Mouse (Mus musculus) gastrocnemius, postnatal 25 days (tissue): ENCODE results near the gene Hivep2. TPM values are rescaled to one million over a fixed set of nuclear protein-coding genes. Genes with fewer than 3 reads are reported as not detected.

Source experiments
- DNase-seq: peaks from one replicate; pipeline ENCODE4 v3.0.0; 2022
- total RNA-seq, 2 experiments: library from RNA; stranded (reverse); gene quantifications; 1 replicate in 1 of 2; 2 replicates in 1 of 2; pipeline ENCODE4 v1.2.3; 2021

Gene Hivep2
- total RNA-seq, 2 experiments from 2014 or later: 32.0 to 41.5 TPM

DNA sequence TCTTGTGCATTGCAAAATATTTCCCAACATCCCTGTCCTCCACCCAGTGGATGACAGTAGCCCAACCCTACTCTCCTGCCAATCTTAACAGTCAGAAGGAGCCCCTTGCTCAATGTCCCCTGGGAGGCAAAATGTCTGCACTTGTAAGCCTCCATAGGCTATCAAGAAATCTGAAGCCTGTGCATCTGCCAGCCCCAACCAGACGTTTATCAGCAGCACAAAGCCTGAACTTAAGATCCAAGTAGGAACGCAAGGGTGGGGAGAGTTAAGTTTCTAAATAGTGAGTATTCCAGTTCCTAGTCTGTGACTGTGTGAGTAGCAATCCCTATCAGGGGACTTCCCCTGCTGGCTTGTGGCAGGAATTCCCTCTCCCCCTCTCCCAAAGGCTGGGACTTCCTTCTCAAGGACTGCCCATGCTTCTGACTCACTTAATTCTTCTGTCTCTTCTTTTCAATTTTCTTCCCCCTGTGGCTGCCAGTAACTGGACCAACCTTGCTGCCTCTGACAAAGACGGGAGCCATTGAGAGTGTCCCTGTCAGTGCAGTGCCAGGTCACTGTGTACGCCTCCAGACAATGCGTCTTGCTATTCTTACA lies 82.5 kb downstream of the Hivep2 start:
- peak; percentile 46 for DNase-seq

DNA sequence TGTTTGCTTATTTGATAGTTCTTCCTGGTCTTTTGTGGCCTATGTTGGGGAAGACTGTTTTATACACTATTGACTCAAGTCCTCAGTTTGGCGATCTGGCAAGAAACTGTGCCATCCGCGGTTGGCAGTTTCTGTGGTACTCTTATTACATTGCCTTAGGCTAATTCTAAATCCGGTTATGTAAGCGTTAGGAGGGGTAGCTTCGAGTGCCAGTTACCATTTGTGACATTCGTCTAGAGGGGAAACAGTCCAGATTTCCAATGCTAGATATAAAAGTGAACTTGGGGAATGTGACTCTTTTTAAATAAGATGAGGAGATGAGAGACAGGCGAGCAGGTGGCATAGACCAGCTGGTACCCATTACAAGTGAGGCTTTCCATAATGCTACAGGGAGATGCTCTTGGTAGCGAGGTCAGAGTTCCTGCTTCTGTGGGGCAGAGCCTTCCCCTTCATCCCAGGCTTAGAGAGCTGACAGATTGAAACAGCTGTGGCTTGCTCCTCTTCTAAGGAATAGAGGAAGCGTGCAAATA lies 83.1 kb downstream of the Hivep2 start:
- no peak for DNase-seq

DNA sequence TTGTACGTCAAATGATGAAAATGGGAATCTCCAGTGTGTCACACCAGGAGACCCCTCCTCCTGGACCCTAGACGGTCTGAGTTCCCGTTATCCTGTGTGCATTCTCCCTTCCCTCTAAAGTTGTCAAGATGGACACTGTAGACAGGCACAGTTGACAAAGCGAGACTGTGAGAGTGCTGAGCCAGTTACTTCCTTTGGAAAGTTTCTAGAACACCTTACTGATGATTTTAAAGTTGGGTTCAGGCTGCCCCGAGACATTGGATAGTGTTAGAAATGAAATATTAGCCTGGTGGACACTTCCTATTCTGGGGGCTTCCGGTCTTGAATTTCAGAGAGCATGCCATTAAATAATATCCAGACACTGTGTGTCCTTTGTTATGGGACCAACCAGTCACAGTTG lies 83.8 kb downstream of the Hivep2 start:
- no peak for DNase-seq

DNA sequence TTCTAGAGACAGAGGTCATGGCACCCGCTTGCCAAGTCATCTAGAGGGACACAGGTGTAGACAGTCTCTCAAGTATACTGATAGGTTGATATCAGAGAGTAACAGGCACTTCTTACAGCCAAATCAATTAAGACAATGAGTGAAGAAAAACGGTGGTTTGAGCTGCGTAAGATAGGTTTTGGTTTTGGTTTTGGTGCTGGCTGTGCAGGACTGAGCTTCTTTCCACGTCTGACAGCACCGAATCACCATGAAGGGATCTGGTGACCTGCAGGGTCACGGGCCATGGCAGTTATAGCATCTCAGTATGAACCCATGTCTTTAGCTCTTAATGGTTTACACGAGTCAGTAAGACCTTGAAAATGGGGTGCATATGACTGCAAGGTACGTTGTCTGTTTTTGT lies 84.7 kb downstream of the Hivep2 start:
- no peak for DNase-seq

DNA sequence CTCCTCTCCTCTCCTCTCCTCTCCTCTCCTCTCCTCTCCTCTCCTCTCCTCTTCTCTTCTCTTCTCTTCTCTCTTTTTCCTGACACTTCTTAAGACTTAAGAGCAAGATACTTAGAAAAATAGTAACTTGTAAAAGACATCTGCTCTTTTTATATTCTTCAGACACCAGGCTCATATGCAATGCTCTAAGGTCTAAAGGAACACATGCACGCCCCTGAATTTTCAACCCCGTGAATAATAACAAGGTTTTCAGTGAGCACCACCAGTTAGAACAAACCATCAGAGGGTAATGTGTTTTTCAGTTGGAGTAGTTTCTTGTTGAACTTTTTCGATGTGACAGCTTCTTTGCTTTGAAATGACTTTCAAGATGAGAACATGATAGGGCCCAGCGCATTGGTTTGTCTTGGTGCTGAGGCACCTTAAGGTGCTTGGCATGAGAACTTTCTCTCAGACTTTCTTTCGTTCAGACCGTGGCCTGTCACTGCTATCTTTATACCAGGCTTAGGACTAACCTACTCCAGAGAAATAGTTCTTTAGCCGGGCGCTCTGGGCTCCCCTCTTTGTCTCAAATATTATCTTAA lies 86.3 kb downstream of the Hivep2 start:
- DNase-seq: no peak

DNA sequence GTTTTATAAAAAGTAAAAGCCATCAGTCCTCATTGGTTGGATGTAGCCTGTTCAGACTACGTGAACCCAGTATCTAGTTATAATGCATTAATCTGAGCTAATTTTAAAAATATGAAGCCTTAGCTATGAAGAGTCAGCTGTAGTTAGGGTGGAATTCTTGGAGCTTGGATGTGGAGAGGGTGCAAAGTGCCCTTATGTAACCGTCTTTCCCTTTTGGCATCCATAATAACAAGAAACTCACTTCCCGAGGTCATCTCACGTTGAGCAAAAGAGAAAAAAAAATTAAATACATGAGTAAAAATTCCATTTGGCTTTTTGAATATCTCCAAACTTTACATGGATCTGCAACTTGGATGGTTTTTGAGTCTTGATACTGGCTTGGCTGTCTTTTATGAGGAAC lies 89.0 kb downstream of the Hivep2 start:
- DNase-seq: no peak

DNA sequence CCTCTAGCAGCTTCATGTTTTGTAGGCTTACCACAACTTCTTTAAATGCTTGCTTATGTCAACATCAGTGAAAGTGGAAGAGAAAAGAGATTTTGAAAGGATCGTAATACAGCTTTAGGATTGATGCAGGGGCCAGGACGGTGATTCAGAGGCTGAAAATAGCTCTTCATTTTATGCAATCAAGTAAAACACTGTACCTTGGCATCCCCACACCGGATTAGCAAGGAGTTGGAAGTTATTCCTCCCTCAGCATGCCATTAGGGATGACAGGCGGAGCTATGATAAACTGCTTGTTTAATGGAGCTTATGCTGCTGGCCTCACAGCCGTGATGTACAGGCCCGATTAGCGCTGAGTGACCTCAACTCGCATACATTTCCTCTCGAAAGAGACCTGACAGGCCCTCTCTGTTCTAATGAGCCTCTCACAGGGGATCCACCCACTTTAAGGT lies 89.7 kb downstream of the Hivep2 start:
- DNase-seq: peak; percentile 55

DNA sequence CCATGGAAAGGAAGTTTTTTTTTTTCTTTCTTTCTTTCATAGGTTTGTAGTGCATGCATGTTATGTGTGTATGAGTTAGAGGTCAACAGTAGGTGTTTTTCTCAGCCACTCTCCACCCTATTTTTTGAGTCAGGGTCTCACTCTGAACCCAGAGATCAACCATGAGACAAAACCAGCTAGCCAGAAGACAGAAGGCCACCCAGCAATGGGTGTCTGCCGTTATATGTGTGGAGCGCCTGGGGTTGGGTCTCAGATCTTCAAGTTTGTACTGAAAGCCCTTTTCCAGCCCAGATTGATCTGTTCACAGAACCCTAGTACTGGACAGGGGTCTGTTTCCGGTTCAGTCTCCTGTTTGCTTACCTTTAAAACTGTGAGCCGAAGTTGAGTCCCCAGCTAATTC lies 90.2 kb downstream of the Hivep2 start:
- DNase-seq: no peak

DNA sequence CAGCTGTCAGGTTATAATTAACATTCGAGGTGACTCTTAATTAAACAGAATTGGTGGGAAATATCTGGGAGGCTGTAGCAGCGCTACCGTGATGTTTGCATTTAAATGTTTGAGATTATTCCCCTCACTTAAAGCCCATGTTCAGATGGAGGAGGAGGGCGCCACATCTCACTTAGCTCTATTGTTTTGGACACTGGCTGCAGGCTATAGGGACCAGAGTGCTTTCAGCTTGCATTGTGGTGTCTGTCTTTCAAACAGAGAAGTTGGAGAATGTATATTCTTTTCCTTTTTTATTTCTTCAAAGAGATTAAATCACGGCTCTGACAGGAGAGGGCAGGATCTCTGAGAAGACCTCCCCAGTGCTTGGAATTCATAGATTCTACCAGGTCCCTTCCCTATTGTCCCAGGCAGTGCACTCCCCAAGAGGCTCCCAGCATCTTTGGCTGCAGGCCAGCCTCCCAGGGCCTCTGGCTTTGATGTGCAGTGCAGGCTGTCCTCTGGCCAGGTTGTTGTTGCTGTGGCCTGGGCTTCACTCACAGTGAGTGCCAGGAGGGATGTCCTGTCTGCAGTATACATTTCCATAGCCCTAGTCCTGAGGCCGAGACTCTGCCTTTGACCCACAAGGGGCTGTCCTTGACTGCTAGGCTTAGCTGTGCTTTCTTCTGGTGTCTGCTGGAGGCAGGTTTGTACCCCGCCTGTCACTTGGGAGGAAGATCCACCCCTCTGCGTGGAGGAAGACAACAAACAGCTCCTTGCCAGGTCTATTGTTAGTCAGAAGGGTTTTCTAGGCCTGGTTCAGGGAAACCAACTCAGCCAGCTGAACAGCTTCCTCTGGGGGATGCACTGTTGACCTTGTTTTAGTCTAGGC lies 90.9 kb downstream of the Hivep2 start:
- peak; percentile 85 for DNase-seq

DNA sequence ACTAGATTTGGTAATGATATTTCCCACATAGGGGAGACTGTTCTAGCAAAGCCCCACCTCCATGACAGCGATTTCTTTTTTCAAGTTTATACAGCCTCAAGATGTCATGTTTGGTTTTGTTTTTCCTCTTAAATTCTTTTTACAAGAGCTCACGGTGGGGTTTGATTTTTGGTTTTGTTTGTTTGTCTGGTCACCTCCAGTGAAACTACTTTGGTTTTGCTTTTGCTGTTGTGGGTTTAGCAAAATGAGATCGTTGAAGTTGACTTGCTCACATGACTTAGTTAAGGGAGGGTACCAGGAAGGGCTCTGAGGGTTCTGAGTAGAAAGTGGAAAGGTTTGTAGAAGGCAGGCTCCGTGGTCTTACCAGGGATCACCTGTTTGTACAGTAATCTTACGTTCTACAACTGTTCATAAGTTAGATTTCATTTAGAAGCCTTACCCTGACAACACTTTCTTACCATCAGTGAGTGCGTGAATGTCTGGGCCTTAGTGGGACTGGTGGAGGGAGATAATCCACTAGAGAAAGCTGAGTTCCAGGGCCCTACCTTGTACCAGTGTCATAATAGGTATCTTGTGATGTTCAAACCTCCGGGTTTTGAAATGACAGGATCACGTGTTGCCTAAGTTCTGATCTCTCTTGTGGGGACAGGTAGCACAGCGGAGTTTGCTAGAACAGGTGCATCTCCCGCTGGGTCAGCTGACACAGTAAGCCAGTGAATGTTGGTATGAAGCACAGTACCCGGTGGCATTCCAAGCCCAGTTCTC lies 92.1 kb downstream of the Hivep2 start:
- no peak for DNase-seq

DNA sequence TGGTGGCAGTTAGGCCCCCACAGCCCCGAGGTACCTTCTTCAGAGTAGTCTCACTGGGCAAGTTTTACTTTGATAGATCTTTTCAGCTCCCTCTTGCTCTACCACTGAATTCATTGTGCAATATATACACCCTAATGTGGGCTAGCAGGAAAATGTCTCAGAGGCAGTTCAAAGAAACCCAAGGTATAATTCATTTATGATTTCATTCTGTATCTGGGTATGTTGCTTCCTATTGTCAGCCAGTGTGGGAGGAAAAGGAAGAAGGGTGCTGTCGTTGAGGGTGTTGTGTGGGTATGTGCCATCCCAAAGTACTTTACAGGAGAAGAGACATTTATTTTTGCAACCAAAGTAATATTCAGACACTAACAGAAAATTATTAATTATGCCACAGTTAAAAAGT lies 92.9 kb downstream of the Hivep2 start:
- no peak for DNase-seq

DNA sequence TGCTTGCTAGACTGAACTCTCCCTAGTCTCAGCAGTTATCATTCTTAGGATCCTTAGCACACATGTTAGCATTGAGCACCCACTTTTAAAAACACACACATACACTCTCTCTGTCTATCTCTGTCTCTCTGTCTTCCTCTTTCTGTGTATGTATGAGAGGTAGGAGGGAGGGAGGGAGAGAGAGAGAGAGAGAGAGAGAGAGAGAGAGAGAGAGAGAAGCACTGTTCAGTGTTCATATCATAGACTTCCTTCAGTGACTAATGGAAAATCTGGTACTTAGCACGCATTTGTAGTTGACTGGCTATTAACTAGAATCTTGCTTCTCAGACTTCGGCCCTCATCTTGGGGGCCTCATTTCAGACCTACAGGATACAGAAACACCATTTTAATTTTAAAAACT lies 93.7 kb downstream of the Hivep2 start:
- DNase-seq: no peak

DNA sequence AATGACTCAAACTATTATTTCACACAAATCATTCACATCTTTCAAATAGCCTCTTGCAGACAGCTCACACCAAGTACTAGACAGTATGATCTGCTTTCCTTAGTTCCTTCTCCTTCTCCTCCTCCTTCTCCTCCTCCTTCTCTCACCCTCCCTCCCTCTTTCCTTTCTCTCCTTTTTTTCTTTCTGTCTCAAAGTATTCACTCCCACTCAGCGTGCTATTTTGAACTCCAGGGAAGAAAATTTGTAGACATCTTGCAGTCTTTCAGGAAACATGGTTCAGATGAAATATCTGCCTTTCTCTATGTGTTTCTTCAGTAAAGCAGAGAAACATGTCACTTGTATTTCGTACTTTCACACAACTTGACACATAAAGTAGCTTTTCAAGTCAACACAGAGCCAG lies 94.4 kb downstream of the Hivep2 start:
- no peak for DNase-seq

DNA sequence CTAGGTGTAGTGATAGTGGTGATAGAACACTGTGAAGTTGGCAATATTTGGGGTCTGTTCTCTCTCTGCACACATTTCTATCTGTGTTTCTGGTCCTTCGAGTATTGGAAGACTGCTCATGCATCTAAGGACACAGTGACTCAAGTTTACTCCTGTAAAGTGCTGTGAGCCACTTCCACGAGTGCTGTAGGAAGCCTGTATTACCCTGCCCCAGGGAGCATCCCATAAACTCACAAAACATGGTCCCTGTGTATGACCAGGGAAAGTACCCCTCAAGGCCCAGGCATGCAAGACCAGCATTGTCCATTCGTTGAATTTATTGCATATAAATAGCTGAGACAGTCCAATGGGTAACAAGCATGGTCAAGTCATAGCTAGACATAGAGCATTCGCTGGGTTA lies 97.4 kb downstream of the Hivep2 start:
- no peak for DNase-seq

DNA sequence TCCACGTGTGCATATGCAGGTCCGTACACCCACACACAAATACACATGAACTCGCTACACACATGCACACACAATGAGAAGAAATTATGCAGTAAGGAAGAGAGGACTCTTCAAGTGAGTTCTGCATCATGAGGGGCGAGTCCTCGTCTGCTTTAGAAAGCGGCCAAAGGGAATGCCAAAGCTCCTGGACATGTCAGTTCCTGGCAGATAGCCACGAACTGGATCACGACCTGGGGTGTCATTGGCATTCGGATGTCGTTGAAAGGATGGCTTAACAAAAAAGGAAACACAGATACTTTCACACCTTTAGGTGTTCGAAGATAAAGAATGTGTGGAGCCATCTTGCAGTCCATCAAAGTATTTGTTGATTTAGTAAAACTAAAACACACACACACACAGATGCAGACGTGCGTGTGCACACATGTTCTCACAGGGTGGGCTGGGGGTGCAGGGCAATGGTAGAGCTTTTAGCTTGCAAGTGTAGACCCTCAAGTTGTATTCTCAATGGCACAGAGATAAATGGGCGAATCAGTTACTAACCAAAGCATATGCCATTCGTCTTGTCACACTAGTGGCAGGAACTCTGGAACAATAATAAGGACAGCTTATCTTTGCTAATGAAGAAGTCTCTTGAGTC lies 99.0 kb downstream of the Hivep2 start:
- no peak for DNase-seq

DNA sequence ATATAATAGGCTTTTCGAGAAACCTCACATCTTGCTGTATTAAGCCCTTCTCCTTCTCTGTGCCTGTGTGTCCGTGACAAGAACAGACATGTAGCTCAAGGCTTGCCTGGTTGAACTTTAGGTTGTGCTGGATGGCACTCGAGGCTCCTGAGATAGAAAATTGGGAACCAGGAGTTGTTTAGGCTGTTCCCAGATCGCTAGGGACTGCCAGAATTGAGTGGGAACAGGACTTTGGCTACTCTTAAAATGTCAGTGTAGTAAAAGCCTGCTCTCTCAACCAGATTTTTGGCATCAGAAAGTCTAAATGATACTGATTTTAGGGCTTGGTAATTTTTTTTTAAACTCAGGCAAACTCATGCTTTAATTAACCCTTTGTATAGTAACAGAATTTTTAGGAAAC lies 101.9 kb downstream of the Hivep2 start:
- DNase-seq: no peak

DNA sequence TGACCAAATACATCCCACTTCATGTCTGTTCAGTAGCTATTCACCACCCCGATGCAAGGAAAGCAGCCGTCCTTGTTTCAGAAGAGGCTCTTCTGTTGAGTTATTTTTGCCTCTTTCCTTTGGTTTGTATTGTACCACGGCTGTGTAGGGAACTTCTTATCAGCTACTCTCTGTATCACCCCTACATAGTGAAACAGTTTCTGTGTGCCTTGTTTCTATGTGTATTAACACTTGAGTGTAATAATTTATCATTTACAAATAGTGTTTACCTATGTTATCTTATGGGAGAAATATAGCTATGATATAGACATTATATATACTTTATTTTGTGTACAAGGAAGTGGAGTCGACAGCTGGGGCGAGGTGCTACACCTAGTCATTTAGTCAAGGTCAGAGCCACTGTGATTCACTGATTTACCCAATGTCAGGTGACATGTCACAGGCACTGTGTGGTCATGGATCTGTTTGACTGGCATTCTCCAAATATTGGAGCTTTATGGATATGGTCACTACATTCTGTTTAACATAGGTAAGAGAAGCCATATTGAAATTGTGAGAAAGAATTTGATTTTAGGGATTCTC lies 104.7 kb downstream of the Hivep2 start:
- DNase-seq: no peak

DNA sequence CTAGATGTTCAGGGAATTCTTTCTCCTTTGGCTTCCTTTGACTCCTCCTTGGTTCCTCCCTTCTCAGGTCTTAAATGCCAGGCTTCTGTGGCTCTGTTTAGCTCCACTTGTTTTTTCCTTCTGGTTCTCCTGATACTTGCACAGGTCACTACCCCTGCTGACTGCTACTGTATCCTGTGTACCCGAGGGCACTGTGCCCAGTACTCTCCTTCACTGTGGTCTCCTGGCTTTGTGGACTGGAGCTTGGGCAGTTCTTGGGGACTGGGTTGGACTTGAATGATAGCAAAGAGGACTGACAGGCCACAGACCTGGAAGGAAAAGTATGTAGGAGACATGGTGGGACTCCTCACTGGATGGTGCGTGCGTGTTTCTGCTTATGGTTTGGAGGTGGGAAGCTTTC lies 106.6 kb downstream of the Hivep2 start:
- no peak for DNase-seq

DNA sequence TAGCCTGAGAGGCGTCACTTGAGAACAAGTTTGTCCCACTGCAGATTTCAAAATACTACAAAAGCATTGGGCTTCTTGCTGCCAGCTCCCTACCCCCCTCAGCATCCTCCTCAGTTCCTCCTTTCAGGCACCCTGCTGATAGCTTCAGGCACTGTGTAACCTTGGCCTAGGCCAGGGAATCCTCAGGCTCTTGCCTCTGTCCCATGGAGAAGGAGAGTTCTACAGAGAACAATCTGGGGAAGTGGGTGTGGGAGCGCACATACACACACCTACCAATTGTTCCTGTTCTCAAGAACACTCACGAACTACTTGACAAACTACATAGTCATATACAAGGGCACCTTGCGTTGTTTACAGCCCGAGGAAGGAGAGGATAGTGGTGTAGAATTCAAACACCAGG lies 109.9 kb downstream of the Hivep2 start:
- DNase-seq: no peak

DNA sequence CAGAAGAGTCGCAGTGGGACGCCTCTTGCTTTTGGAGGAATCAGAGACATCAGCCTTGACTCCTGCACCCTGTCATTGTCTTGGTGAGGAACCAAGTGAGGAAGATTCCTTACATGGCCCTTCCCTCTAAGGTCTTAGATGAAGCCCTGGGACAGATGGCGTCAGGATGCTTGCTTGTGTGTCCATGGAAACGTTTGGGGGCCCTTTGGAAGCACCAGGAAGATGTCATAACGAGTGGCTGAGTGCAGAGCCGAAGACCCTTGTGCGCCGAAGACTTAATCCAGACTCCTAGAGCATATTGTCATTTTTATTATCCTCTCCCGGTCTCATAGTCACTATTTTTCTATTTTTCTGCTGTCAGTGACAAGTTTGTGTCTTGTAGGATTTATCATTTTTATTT lies 111.0 kb downstream of the Hivep2 start:
- DNase-seq: no peak

DNA sequence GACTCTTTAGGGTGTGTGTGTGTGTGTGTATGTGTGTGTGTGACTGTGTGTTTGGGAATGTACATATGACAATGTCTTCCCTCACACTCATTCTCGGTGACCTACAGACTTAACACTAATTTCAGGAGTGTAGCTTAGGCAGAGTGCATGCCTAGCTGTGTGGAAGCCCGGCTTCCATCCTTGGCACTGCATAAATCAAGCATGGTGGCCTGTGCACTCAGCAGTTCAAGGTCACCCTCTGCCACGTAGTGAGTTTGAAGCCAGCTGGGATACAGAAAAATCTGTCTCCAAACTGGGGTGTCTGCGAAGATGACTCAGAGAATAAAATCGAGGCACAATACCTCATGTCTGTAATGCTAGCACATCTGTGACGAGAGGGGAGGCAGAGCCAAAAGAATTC lies 115.0 kb downstream of the Hivep2 start:
- DNase-seq: no peak

DNA sequence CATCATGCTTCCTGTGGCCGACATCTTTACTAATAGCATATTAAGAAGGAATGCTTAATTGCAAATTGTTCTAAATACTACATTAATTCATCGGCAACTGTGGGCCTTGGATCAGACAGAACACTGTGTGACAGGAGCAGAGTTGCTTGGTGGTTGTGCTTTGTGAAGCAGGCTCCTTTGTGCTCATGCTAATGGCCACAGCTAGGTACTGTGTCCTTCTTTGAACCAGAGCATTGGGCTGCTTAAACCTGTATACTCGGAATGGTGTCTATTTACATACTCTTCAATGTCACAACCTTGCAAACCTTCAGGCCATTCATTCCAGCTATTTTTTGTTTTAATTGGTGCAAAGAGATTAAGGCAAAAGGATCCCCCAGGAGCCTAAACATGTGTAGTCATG lies 115.9 kb downstream of the Hivep2 start:
- no peak for DNase-seq
